Mouse (Mus musculus): ENCODE data around the gene C1s2. TPM values are rescaled to one million over a fixed set of nuclear protein-coding genes. Genes with fewer than 3 reads are reported as not detected.
"Not testable (repeated sequence)": the region's sequence is repeated elsewhere in the genome, so short reads cannot be mapped to it uniquely, and the experiment has no call there.

Gene C1s2
- total and polyA plus RNA-seq, 3 experiments = 1.5 to 2.6 TPM; not detected in 1

- DNase-seq = peak; percentile 25
Observed at GRCm38 (mm10) chr6:124636858-124637460, 1.1 kb upstream of the C1s2 start.

GRCm38 (mm10) chr6:124630763-124631162, 5.1 kb downstream of the C1s2 start:
- DNase-seq = no peak

- DNase-seq = not testable (repeated sequence)
Observed at GRCm38 (mm10) chr6:124626184-124626583, 9.7 kb downstream of the C1s2 start.

GRCm38 (mm10) chr6:124625612-124626011, 10.3 kb downstream of the C1s2 start:
- no peak for DNase-seq

- DNase-seq = peak; percentile 45
Observed at GRCm38 (mm10) chr6:124602031-124602430, 33.9 kb downstream of the C1s2 start.

- no peak for DNase-seq
Observed at GRCm38 (mm10) chr6:124593121-124593520, 42.8 kb downstream of the C1s2 start.

GRCm38 (mm10) chr6:124592186-124592700, 43.6 kb downstream of the C1s2 start:
- DNase-seq = peak; percentile 77

GRCm38 (mm10) chr6:124588771-124589170, 47.1 kb downstream of the C1s2 start:
- DNase-seq = peak; percentile 79

GRCm38 (mm10) chr6:124586266-124586665, 49.6 kb downstream of the C1s2 start:
- DNase-seq = no peak

- peak; percentile 94 for DNase-seq
Observed at GRCm38 (mm10) chr6:124585761-124586160, 50.1 kb downstream of the C1s2 start.

- DNase-seq = peak; percentile 57
Observed at GRCm38 (mm10) chr6:124584935-124585334, 51.0 kb downstream of the C1s2 start.

GRCm38 (mm10) chr6:124582231-124582630, 53.7 kb downstream of the C1s2 start:
- peak; percentile 72 for DNase-seq

- peak; percentile 83 for DNase-seq
Observed at GRCm38 (mm10) chr6:124580155-124580554, 55.7 kb downstream of the C1s2 start.

GRCm38 (mm10) chr6:124575155-124575678, 60.7 kb downstream of the C1s2 start:
- not testable (repeated sequence) for DNase-seq

Other genes starting within 250 kb of the C1s2 start
- gene Pex5, start 221.0 kb downstream of the C1s2 start, total RNA-seq (2021) = 10 to 100 TPM; 71.0 to 99.9 TPM
- gene Pex5, start 221.0 kb downstream of the C1s2 start, polyA plus RNA-seq (2012; rRNA removed) = 44.9 and 47.5 TPM in 2 replicates
- 100 to 1,000 TPM in 1 of 2 experiments, 10 to 100 TPM in 1; 91.8 to 146 TPM for gene Clstn3, start 171.3 kb downstream of the C1s2 start, total RNA-seq (2021)
- gene Clstn3, start 171.3 kb downstream of the C1s2 start, polyA plus RNA-seq (2012; rRNA removed) = 62.4 and 91.3 TPM in 2 replicates
- gene C1rl, start 143.0 kb downstream of the C1s2 start, total RNA-seq (2021) = 10 to 100 TPM; 20.6 to 22.0 TPM
- gene C1rl, start 143.0 kb downstream of the C1s2 start, polyA plus RNA-seq (2012; rRNA removed) = 11.2 and 13.4 TPM in 2 replicates
- 10 to 100 TPM; 48.6 to 68.2 TPM for gene C1ra, start 123.7 kb downstream of the C1s2 start, total RNA-seq (2021)
- gene C1ra, start 123.7 kb downstream of the C1s2 start, polyA plus RNA-seq (2012; rRNA removed) = 20.3 and 27.2 TPM in 2 replicates
- 10 to 100 TPM; 45.4 to 72.3 TPM for gene C1s1, start 93.7 kb downstream of the C1s2 start, total RNA-seq (2021)
- gene C1s1, start 93.7 kb downstream of the C1s2 start, polyA plus RNA-seq (2012; rRNA removed) = 10.1 and 14.8 TPM in 2 replicates
- gene C1rb, start 65.8 kb downstream of the C1s2 start, total RNA-seq (2021) = 1 to 10 TPM; 7.9 to 8.9 TPM
- gene C1rb, start 65.8 kb downstream of the C1s2 start, polyA plus RNA-seq (2012; rRNA removed) = 0.29 and 0.86 TPM in 2 replicates
- 100 to 1,000 TPM in 1 of 2 experiments, 10 to 100 TPM in 1; 92.1 to 138 TPM for gene Lpcat3, start 26.9 kb upstream of the C1s2 start, total RNA-seq (2021)
- 141 and 155 TPM in 2 replicates for gene Lpcat3, start 26.9 kb upstream of the C1s2 start, polyA plus RNA-seq (2012; rRNA removed)
- 10 to 100 TPM; 80.6 to 82.6 TPM for gene Emg1, start 76.1 kb upstream of the C1s2 start, total RNA-seq (2021)
- 16.6 and 17.0 TPM in 2 replicates for gene Emg1, start 76.1 kb upstream of the C1s2 start, polyA plus RNA-seq (2012; rRNA removed)
- gene Phb2, start 76.3 kb upstream of the C1s2 start, total RNA-seq (2021) = 100 to 1,000 TPM; 286 to 294 TPM
- 128 and 181 TPM in 2 replicates for gene Phb2, start 76.3 kb upstream of the C1s2 start, polyA plus RNA-seq (2012; rRNA removed)
- gene Ptpn6, start 102.6 kb upstream of the C1s2 start, total RNA-seq (2021) = 10 to 100 TPM in 1 of 2 experiments, 1 to 10 TPM in 1; 6.5 to 11.2 TPM
- gene Ptpn6, start 102.6 kb upstream of the C1s2 start, polyA plus RNA-seq (2012; rRNA removed) = 6.1 and 6.8 TPM in 2 replicates
- gene Grcc10, start 105.3 kb upstream of the C1s2 start, total RNA-seq (2021) = 100 to 1,000 TPM; 357 to 360 TPM
- 233 and 246 TPM in 2 replicates for gene Grcc10, start 105.3 kb upstream of the C1s2 start, polyA plus RNA-seq (2012; rRNA removed)
- gene Gm45234, start 119.9 kb upstream of the C1s2 start, total RNA-seq (2021) = not detected
- not detected in 2 replicates for gene Gm45234, start 119.9 kb upstream of the C1s2 start, polyA plus RNA-seq (2012; rRNA removed)
- 10 to 100 TPM; 76.8 to 86.3 TPM for gene Atn1, start 120.4 kb upstream of the C1s2 start, total RNA-seq (2021)
- 73.3 and 110 TPM in 2 replicates for gene Atn1, start 120.4 kb upstream of the C1s2 start, polyA plus RNA-seq (2012; rRNA removed)
- gene Eno2, start 133.6 kb upstream of the C1s2 start, total RNA-seq (2021) = 10 to 100 TPM; 12.4 to 35.9 TPM
- gene Eno2, start 133.6 kb upstream of the C1s2 start, polyA plus RNA-seq (2012; rRNA removed) = 8.3 and 16.5 TPM in 2 replicates
- under 1 TPM; 0.29 to 0.38 TPM for gene Lrrc23, start 143.6 kb upstream of the C1s2 start, total RNA-seq (2021)
- gene Lrrc23, start 143.6 kb upstream of the C1s2 start, polyA plus RNA-seq (2012; rRNA removed) = 0.16 and 0.32 TPM in 2 replicates
- gene Spsb2, start 172.6 kb upstream of the C1s2 start, total RNA-seq (2021) = 10 to 100 TPM; 19.6 to 28.0 TPM
- 34.0 and 40.0 TPM in 2 replicates for gene Spsb2, start 172.6 kb upstream of the C1s2 start, polyA plus RNA-seq (2012; rRNA removed)
- 100 to 1,000 TPM; 385 to 502 TPM for gene Tpi1, start 178.2 kb upstream of the C1s2 start, total RNA-seq (2021)
- gene Tpi1, start 178.2 kb upstream of the C1s2 start, polyA plus RNA-seq (2012; rRNA removed) = 237 and 285 TPM in 2 replicates
- 100 to 1,000 TPM; 103 to 132 TPM for gene Usp5, start 193.4 kb upstream of the C1s2 start, total RNA-seq (2021)
- gene Usp5, start 193.4 kb upstream of the C1s2 start, polyA plus RNA-seq (2012; rRNA removed) = 102 and 111 TPM in 2 replicates
- 1 to 10 TPM; 2.2 to 3.9 TPM for gene Cdca3, start 193.5 kb upstream of the C1s2 start, total RNA-seq (2021)
- gene Cdca3, start 193.5 kb upstream of the C1s2 start, polyA plus RNA-seq (2012; rRNA removed) = 5.9 and 8.6 TPM in 2 replicates
- gene Gnb3, start 204.2 kb upstream of the C1s2 start, total RNA-seq (2021) = 10 to 100 TPM in 1 of 2 experiments, 1 to 10 TPM in 1; 6.7 to 12.2 TPM
- 9.2 and 11.9 TPM in 2 replicates for gene Gnb3, start 204.2 kb upstream of the C1s2 start, polyA plus RNA-seq (2012; rRNA removed)
- gene P3h3, start 221.7 kb upstream of the C1s2 start, total RNA-seq (2021) = 10 to 100 TPM; 16.8 to 23.6 TPM
- gene P3h3, start 221.7 kb upstream of the C1s2 start, polyA plus RNA-seq (2012; rRNA removed) = 42.6 and 48.6 TPM in 2 replicates
- 1 to 10 TPM; 1.1 to 2.5 TPM for gene Gpr162, start 227.9 kb upstream of the C1s2 start, total RNA-seq (2021)
- 1.9 and 2.4 TPM in 2 replicates for gene Gpr162, start 227.9 kb upstream of the C1s2 start, polyA plus RNA-seq (2012; rRNA removed)

Data from adrenal gland, adult 2 months (tissue).